Mouse (Mus musculus) embryonic fibroblast, embryonic 13.5 days (primary cell): Measurements from ENCODE around the gene Gm10024. TPM values are rescaled to one million over a fixed set of nuclear protein-coding genes. Genes with fewer than 3 reads are reported as not detected.
"Not testable (repeated sequence)": the region's sequence is repeated elsewhere in the genome, so short reads cannot be mapped to it uniquely, and the experiment has no call there.

Experiments
- H3K27ac ChIP-seq: 2 replicates; pipeline ENCODE4 v1.5.1; 2012; ENCODE audit warnings: low read length, control low read depth, inconsistent platforms; ENCODE audit not compliant: insufficient read depth
- H3K4me1 ChIP-seq: 2 replicates; pipeline ENCODE4 v1.6.1; 2011; ENCODE audit warnings: low read length; ENCODE audit not compliant: control insufficient read depth, insufficient read depth
- H3K4me3 ChIP-seq: 2 replicates; pipeline ENCODE4 v1.5.1; 2011; ENCODE audit warnings: mild to moderate bottlenecking, control low read depth, low read length; ENCODE audit not compliant: insufficient read depth
- CTCF ChIP-seq: IDR thresholded peaks from 2 replicates; pipeline ENCODE4 v1.5.1; 2011; ENCODE audit warnings: mild to moderate bottlenecking, control low read depth, low read length, moderate library complexity, borderline replicate concordance; ENCODE audit not compliant: insufficient read depth
- POLR2A ChIP-seq: IDR thresholded peaks from 2 replicates; pipeline ENCODE4 v1.6.1; 2011; ENCODE audit warnings: low read depth, mild to moderate bottlenecking, control low read depth, low read length, moderate library complexity
- polyA plus RNA-seq: library from polyadenylated mRNA; stranded (reverse); fragments of >200 nt; gene quantifications from 2 replicates; pipeline ENCODE4 v1.2.4, GENCODE M21; 2011; ENCODE audit warnings: low read depth; ENCODE audit not compliant: missing spikeins, insufficient read length

The Gm10024 gene
- not detected in 2 replicates for polyA plus RNA-seq

- not testable (repeated sequence) for H3K4me1 ChIP-seq, H3K27ac ChIP-seq, H3K4me3 ChIP-seq
These were observed at the start of gene Gm10024 for GRCm38 (mm10) chr10:77711157-77711556. Gm10024 (plus strand) TSS chr10:77711457.

DNA sequence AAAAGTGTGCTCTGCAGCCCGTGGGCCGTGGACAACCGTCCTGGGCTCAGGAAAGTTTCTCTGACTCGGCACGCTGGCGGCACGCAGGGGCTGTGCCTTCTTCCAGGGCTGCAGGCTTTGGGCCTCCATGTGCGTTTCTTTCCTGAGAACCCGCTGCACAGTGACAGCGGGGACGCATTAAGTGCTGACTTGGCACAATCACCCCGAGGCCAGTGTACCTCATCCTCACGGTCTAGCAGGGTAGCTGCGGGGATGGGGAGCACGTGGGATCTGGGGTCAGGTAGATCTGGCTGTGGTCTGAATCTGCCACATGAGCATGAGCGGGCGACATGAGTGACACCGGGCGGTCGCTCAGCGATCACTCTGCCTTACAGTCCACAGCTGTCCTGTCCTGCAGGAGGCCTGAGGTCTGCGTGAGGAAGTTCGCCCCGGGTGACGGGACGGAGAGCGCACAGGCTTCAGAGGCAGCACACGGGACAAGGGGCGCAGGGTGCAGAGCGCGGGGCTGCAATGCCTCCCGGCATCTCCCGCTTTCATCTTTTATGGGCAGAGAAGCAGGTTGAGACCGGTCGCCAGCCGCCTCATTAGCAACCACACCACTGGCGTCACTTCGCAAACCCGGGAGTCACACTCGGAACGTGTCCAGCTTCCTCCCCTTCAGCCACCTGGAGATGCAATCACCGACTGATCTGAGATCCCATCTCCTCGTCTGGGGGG, 47.1 kb upstream of the Gm10024 start:
- Histone ChIP-seq H3K4me1 (no peaks in the 10 kb centered on the region), H3K4me3 (no peak overlapping the region), H3K27ac (no peak overlapping the region)
- TF ChIP-seq POLR2A = no peak
- TF ChIP-seq CTCF = no peak

DNA sequence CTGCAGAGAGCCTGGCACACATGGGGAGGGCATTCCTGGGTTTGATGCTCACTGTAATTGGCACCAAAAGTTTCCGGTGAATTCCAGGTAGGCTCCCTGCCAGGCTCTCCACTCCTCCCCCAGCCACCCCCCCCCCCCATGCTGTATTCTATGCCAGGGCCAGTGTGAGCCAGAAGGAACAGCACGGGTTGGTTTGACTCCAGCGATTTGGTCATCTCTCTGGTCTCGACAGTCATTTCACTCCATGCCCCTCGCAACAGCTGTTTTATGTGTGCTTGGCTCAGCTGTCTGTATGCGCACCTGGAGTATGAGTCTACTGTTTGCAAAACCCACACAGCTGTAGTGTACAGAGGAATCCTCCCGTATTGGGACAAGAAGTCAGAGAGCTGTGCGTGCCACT, 44.9 kb upstream of the Gm10024 start:
- TF ChIP-seq POLR2A = no peak
- no peak for TF ChIP-seq CTCF
- Histone ChIP-seq H3K27ac (no peak overlapping the region), H3K4me3 (no peak overlapping the region), H3K4me1 (no peaks in the 10 kb centered on the region)

DNA sequence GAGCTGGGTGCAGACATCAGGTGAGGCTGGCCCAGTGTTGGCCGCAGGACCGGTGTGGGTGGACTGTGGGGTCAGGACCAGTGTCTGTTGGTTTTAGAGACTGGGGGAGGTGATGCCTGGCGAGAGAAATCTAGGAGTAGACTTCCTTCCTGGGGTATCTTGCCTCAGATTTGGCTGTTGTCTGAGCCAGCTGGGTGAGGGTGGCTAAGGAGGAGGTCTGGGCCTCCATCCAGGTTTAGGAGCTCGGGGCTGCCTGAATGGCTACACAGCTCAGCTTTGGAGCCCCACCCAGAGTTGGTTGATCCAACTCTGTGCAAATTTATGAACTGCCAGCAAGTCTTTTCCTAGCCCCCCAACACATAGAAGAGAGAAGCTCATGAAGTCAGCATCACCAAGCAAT, 43.9 kb upstream of the Gm10024 start:
- Histone ChIP-seq H3K4me3 (no peak overlapping the region), H3K27ac (no peak overlapping the region), H3K4me1 (no peaks in the 10 kb centered on the region)
- TF ChIP-seq CTCF = no peak
- TF ChIP-seq POLR2A = no peak

DNA sequence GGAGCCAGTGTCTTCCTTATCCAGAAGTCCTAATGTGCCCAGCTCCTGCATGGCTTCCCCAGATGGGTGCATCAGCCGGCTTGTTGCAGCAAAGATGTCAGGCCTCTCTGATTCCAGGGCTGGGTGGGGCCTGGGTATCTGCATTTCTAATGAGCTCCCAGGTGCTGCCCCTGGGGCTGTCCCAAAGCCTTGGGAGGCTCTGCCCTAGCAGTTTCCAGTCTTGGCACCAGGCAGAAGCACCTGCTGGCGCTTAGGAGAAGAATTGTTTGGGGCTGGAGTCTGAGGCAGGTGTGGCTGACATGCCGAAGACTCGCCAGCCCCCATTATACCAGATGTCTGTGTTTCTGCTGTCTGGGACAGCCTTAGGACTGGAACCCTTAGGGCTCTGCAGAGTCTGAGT, 40.5 kb upstream of the Gm10024 start:
- no peaks in the 10 kb centered on the region for H3K4me1 ChIP-seq
- H3K27ac ChIP-seq = no peak overlapping the region
- no peak overlapping the region for H3K4me3 ChIP-seq
- TF ChIP-seq CTCF (no peak), POLR2A (no peak)

DNA sequence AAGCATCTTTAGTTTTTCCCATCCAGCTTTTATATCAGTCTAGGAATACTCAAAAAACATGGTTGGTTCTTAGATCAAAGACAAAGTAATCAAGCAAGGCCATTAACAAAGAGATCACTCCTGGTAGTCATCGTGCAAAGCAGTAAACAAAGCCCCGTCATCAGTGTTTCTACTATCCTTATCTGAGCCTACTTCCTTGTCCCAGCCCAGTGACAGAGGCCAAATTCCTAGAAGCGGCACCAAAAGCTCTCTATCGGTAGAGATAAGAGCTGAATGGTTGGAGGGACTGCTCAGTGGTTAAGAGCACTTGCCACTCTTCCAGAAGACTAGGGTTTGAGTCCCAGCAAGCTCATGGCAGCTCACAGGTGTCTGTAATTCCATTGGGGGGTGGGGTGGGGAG, 39.7 kb upstream of the Gm10024 start:
- H3K27ac ChIP-seq = no peak overlapping the region
- H3K4me1 ChIP-seq = no peaks in the 10 kb centered on the region
- TF ChIP-seq POLR2A (no peak), CTCF (no peak)
- H3K4me3 ChIP-seq = no peak overlapping the region

GRCm38 (mm10) chr10:77673765-77674164, 37.5 kb upstream of the Gm10024 start:
- H3K4me1 ChIP-seq = no peaks in the 10 kb centered on the region
- no peak overlapping the region for H3K4me3 ChIP-seq
- TF ChIP-seq CTCF = no peak
- TF ChIP-seq POLR2A = no peak
- H3K27ac ChIP-seq = no peak overlapping the region

DNA sequence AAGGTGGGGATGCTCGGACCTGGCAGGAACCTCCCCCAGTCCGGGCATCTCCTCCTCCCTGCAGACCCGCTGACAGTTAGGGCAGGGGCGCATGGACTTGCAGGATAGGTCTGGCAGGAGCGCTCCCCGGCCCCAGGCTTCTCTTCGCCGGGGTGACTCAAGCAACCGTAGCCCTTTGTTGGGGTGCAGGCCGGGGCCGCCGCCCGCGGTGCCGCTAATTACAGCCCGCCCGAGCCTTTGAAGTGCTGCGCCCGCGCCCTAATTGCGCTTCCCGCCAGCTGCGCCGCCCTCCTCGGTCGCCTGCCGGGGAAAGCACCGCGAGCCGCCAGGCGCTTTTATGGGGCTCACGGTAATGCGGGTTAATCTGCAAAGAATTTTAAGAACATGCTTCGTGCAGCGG, 33.7 kb upstream of the Gm10024 start:
- TF ChIP-seq CTCF (no peak), POLR2A (no peak)
- no peak overlapping the region for H3K4me3 ChIP-seq
- H3K4me1 ChIP-seq = no peaks in the 10 kb centered on the region
- H3K27ac ChIP-seq = no peak overlapping the region

- no peaks in the 10 kb centered on the region for H3K4me1 ChIP-seq
- no peak overlapping the region for H3K27ac ChIP-seq
- no peak overlapping the region for H3K4me3 ChIP-seq
- TF ChIP-seq POLR2A = no peak
- no peak for TF ChIP-seq CTCF
These were observed 28.3 kb upstream of the Gm10024 start for GRCm38 (mm10) chr10:77682994-77683393.

DNA sequence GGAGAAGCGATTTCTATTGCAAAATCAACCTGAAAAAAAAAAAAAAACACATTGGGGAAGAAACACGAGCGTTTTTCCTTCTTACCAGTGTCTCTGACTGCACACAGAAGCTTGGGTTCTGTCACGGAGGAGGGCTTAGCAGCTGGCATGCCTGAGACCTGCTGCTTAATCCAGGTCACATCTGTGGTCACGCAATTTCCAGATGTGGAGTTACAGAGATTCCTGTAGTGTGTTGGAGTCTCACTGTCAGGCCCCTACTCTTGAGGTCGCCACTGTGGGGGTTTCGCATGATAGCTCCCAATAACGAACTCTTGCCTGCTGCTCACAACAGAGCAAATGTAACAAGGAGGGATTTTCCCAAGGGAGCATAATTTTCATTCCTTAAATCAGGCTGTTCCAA, 27.1 kb upstream of the Gm10024 start:
- TF ChIP-seq CTCF = no peak
- no peak for TF ChIP-seq POLR2A
- no peak overlapping the region for H3K4me3 ChIP-seq
- H3K27ac ChIP-seq = no peak overlapping the region
- H3K4me1 ChIP-seq = no peaks in the 10 kb centered on the region

- H3K4me3 ChIP-seq = no peak within 1 kb of the TSS
- H3K27ac ChIP-seq = no peak within 1 kb of the TSS
- TF ChIP-seq POLR2A (no peak), CTCF (no peak)
- no peaks in the 10 kb centered on the region for H3K4me1 ChIP-seq
These were observed 25.2 kb upstream of the Gm10024 start, which contains the start of gene Tspear for GRCm38 (mm10) chr10:77685895-77686664. Tspear (plus strand) TSS chr10:77686569.
